Mouse (Mus musculus) NIH3T3 (cell line): ENCODE measurements around the gene Cul9.
A peak's percentile ranks its signal among the peaks of the same experiment; 100 is the strongest.

Experiments used
- DNase-seq: peaks from one replicate; pipeline ENCODE4 v3.0.0-alpha.2; 2012; ENCODE audit warnings: low read depth

Gene Cul9

GRCm38 (mm10) chr17:46553469-46553868 is 7.3 kb upstream of the Cul9 start:
- no peak for DNase-seq

GRCm38 (mm10) chr17:46552841-46553423 is 6.7 kb upstream of the Cul9 start:
- DNase-seq = peak; percentile 98

- peak; percentile 48 for DNase-seq
Observed at GRCm38 (mm10) chr17:46552151-46552550, 6.0 kb upstream of the Cul9 start.

GRCm38 (mm10) chr17:46551369-46551768 is 5.2 kb upstream of the Cul9 start:
- peak; percentile 66 for DNase-seq

GRCm38 (mm10) chr17:46550904-46551303 is 4.7 kb upstream of the Cul9 start:
- no peak for DNase-seq

GRCm38 (mm10) chr17:46549642-46550041 is 3.5 kb upstream of the Cul9 start:
- no peak for DNase-seq

GRCm38 (mm10) chr17:46549193-46549592 is 3.0 kb upstream of the Cul9 start:
- peak; percentile 63 for DNase-seq

- DNase-seq = no peak
Observed at GRCm38 (mm10) chr17:46548741-46549140, 2.6 kb upstream of the Cul9 start.

- DNase-seq = peak; percentile 35
Observed at GRCm38 (mm10) chr17:46547923-46548322, 1.7 kb upstream of the Cul9 start.

- no peak for DNase-seq
Observed at GRCm38 (mm10) chr17:46546995-46547394, 807 bp upstream of the Cul9 start.

- no peak for DNase-seq
Observed at GRCm38 (mm10) chr17:46546591-46546990, 403 bp upstream of the Cul9 start.

- no peak for DNase-seq
Observed at GRCm38 (mm10) chr17:46543661-46544060, 2.5 kb downstream of the Cul9 start.

- DNase-seq = peak; percentile 90
Observed at GRCm38 (mm10) chr17:46525579-46526307, 20.4 kb downstream of the Cul9 start.

GRCm38 (mm10) chr17:46525065-46525464 is 21.1 kb downstream of the Cul9 start:
- no peak for DNase-seq

GRCm38 (mm10) chr17:46521963-46522668 is 24.1 kb downstream of the Cul9 start:
- DNase-seq = no peak

- no peak for DNase-seq
Observed at GRCm38 (mm10) chr17:46521174-46521573, 25.0 kb downstream of the Cul9 start.

GRCm38 (mm10) chr17:46520385-46520979 is 25.7 kb downstream of the Cul9 start:
- DNase-seq = no peak

- DNase-seq = no peak
Observed at GRCm38 (mm10) chr17:46519971-46520370, 26.2 kb downstream of the Cul9 start.

GRCm38 (mm10) chr17:46513329-46513728 is 32.9 kb downstream of the Cul9 start:
- DNase-seq = peak; percentile 38

- DNase-seq = peak; percentile 59
Observed at GRCm38 (mm10) chr17:46511059-46511710, 35.0 kb downstream of the Cul9 start.

- DNase-seq = no peak
Observed at GRCm38 (mm10) chr17:46505617-46506016, 40.6 kb downstream of the Cul9 start.
